Mouse (Mus musculus) small intestine, adult 2 months (tissue): ENCODE data around the gene Cdx4.

Experiments
- CTCF ChIP-seq: fragments of 200-500 bp; IDR thresholded peaks from 2 replicates; pipeline ENCODE4 v1.5.1; 2012; ENCODE audit warnings: low read depth, mild to moderate bottlenecking, control low read depth, inconsistent platforms, low read length, moderate library complexity, mixed read lengths; ENCODE audit not compliant: insufficient replicate concordance, insufficient read length; ENCODE audit errors: extremely low read depth
- POLR2A ChIP-seq: fragments of 200-500 bp; IDR thresholded peaks from 2 replicates; pipeline ENCODE4 v1.6.1; 2012; ENCODE audit warnings: low read depth, mild to moderate bottlenecking, control low read depth, inconsistent platforms, low read length, moderate library complexity

- TF ChIP-seq CTCF (no peak), POLR2A (no peak)
Measured at GRCm38 (mm10) chrX:103325900-103326299, 4.7 kb downstream of the Cdx4 start.
